Mouse (Mus musculus) kidney, postnatal 0 days (tissue): Measurements from ENCODE around the gene Prex1. TPM values are rescaled to one million over a fixed set of nuclear protein-coding genes. Genes with fewer than 3 reads are reported as not detected.
A peak's percentile ranks its signal among the peaks of the same experiment; 100 is the strongest.

ENCODE experiments used
- ATAC-seq: fragments of 200-750 bp; cut with Nextera tagmentation; replicated peaks from 2 replicates; pipeline ENCODE4 v1.8.0; 2017; ENCODE audit warnings: low read depth, moderate number of reproducible peaks, moderate TSS enrichment, moderate library complexity; ENCODE audit not compliant: low FRiP score
- DNase-seq: peaks from one replicate; pipeline ENCODE4 v3.0.0-alpha.2; 2016; ENCODE audit warnings: low spot score
- H3K27ac ChIP-seq: fragments of 300-500 bp; sonication (generic); 2 replicates; pipeline ENCODE4 v1.5.1; 2014; ENCODE audit warnings: mild to moderate bottlenecking
- H3K27me3 ChIP-seq: fragments of 300-500 bp; sonication (generic); 2 replicates; pipeline ENCODE4 v1.6.1; 2014; ENCODE audit warnings: low read length, mixed read lengths; ENCODE audit not compliant: insufficient read depth
- H3K36me3 ChIP-seq: fragments of 300-500 bp; sonication (generic); 2 replicates; pipeline ENCODE4 v1.6.1; 2014; ENCODE audit warnings: low read length, mixed read lengths; ENCODE audit not compliant: insufficient read depth
- H3K4me1 ChIP-seq: fragments of 300-500 bp; sonication (generic); replicated peaks from 2 replicates; pipeline ENCODE4 v1.6.1; 2014; ENCODE audit warnings: antibody characterized with exemption, low read length, mixed read lengths; ENCODE audit not compliant: insufficient read depth
- H3K4me2 ChIP-seq: fragments of 300-500 bp; sonication (generic); 2 replicates; pipeline ENCODE4 v1.6.1; 2014; ENCODE audit warnings: mild to moderate bottlenecking, low read length, moderate library complexity, mixed read lengths
- H3K4me3 ChIP-seq: fragments of 300-500 bp; sonication (generic); replicated peaks from 2 replicates; pipeline ENCODE4 v1.5.1; 2014; ENCODE audit warnings: low read depth, low read length
- H3K9ac ChIP-seq: fragments of 300-500 bp; sonication (generic); 2 replicates; pipeline ENCODE4 v1.6.1; 2014; ENCODE audit warnings: low read depth, low read length
- H3K9me3 ChIP-seq: fragments of 300-500 bp; sonication (generic); replicated peaks from 2 replicates; pipeline ENCODE4 v1.6.1; 2016; ENCODE audit warnings: low read length, inconsistent platforms, mixed read lengths
- CTCF ChIP-seq: IDR thresholded peaks from 2 replicates; pipeline ENCODE4 v1.5.1; 2016; ENCODE audit warnings: antibody characterized with exemption, low read depth, mild to moderate bottlenecking, moderate library complexity
- WGBS: fragments of 180-500 bp; shearing (Covaris S2); extraction: QIAGEN DNeasy Blood & Tissue Kit; methylation state at CpG from one replicate; pipeline ENCODE4 v1.1.7; 2014; 5-methylcytosine and 5-hydroxymethylcytosine counted together
- polyA plus RNA-seq: library from polyadenylated mRNA; unstranded; fragments of >200 nt; fragmentation: Nextera tagmentation; extraction: Ambion mirVana; gene quantifications from 2 replicates; pipeline ENCODE4 v1.2.1, GENCODE M21; 2015

The Prex1 gene
- polyA plus RNA-seq, 1 experiment from 2014 or later: 9.8 TPM

DNA sequence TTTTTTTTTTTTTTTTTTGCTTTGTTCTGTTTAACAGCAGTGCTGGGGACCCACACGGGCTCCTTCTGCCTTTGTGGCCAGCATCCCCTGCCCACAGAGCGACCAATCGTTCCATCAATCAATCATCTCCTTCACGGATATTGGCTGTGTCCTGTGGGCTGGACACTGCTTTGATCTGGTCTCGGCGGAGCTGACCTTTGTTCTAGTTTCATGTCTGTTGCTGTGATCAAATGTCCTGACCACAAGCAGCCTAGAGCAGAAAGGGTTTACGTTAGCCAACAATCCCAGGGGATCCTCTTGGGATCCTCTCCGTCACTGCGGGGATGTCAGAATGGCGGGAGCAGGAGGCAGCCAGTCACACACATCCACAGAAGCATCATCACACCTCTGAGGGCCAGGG, 154.1 kb downstream of the Prex1 start:
- Histone ChIP-seq H3K9me3 (no peaks in the 10 kb centered on the region), H3K4me1 (no peaks in the 10 kb centered on the region), H3K36me3 (no peaks in the 10 kb centered on the region), H3K9ac (no peak overlapping the region), H3K4me2 (no peak overlapping the region), H3K27ac (no peak overlapping the region), H3K27me3 (no peaks in the 10 kb centered on the region; the same call in 1 of the 2 replicates), H3K4me3 (no peak overlapping the region)
- DNase-seq: no peak
- TF ChIP-seq CTCF: no peak
- ATAC-seq: no peak
- 24% methylated on average over 10 of the region's 10 CpGs for whole genome bisulfite sequencing

DNA sequence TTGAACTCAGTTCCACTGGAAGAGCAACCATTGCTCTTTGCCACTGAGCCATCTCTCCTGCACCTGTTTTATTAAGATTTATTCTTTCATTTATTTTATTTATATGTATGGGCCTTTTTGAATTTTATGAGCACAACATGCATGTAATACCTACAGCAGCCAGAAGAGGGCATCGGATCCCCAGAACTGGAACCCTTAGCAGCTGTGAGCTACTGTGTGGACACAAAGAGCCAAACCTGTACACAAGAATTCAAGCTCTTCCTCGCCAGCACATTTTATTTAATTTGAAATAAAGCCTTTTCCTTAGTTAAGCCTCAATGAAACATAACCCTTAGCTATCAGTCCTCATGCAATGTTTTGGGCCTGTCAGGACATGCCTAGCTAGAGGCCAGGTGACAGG, 158.1 kb downstream of the Prex1 start:
- Histone ChIP-seq H3K27ac (no peak overlapping the region), H3K4me2 (no peak overlapping the region), H3K4me1 (0 out of 2 replicates have a peak, but pooled peaks cover 4% of the 10 kb centered on the region), H3K4me3 (no peak overlapping the region), H3K9me3 (no peaks in the 10 kb centered on the region), H3K36me3 (no peaks in the 10 kb centered on the region), H3K9ac (no peak overlapping the region), H3K27me3 (no peaks in the 10 kb centered on the region)
- WGBS: 62% methylated on average over 2 of the region's 2 CpGs
- TF ChIP-seq CTCF: peak; percentile 68
- ATAC-seq: no peak
- DNase-seq: peak; percentile 64

DNA sequence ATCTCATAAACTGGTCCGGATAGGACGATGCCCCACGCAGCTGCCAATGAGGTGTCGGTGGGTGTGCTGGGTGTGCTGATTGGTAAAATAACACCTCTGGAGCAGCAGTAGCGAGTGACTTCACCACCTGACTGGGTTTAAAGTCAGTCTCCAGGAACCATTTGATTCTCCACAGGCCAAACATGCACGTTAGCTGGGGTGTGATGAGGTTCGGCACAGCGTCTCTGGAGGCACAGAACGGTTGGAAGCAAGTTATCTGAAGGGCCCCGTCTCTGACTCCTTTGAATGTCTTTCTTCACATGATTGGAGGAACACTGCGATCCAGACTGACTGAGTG, 159.5 kb downstream of the Prex1 start:
- no peak for TF ChIP-seq CTCF
- ATAC-seq (no peak), DNase-seq (no peak)
- Histone ChIP-seq H3K36me3 (no peaks in the 10 kb centered on the region), H3K4me1 (0 out of 2 replicates have a peak, but pooled peaks cover 7% of the 10 kb centered on the region), H3K27ac (no peak overlapping the region), H3K9me3 (no peaks in the 10 kb centered on the region), H3K27me3 (no peaks in the 10 kb centered on the region), H3K9ac (no peak overlapping the region), H3K4me2 (no peak overlapping the region), H3K4me3 (no peak overlapping the region)
- 86% methylated on average over 11 of the region's 11 CpGs for WGBS

DNA sequence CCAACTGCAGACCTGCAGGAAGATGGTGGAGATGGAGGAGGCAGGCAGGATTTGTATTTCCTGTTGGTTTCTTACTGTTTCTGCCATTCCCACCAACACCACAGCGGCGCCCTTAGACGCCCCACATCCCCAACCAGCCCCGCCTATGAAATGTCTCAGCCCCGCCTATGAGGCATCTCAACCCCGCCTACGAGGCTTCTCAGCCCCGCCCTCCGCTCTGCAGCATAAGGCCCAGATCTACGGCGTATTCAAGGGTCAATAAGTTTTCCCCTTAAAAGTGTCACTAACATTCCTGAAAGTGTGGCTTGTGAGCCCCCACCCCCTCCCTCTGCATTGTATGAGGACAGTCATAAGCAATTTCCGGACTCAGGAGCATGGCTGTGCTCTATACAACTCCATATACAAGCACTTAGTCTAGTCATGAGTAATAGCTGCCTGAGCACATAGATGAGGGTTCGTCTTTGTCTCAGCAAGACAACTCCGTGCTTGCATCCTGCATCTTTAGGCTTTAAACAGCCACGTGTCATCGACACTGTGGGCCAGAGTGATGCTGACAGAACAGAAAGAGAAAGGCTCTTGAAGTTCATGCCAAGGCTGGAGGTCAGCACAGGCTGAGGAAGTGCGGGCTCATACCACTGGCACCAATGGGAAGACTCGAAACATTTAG, 160.0 kb downstream of the Prex1 start:
- peak; percentile 90 for DNase-seq
- WGBS: 25% methylated on average over 18 of the region's 18 CpGs

DNA sequence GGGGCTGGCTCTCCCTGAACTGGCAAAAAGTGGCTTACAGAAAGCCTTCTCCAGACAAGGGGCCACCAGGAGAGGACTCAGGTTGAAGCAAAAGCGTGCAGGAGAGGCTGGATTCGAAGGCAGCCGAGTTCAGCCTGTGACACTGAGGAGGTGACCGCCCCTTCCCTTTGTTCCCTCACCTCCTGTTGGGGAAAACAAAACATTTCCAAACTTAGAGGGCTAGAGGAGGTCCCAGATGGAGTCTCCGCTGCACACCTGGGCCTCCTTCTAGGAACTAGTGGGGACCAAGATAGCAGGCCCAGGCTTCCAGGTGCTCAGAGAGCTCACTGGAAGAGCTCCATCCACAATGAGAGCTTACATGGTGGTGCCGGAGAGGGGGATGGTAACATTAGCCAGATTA, 161.0 kb downstream of the Prex1 start:
- Histone ChIP-seq H3K27me3 (no peaks in the 10 kb centered on the region), H3K9ac (no peak overlapping the region), H3K9me3 (no peaks in the 10 kb centered on the region), H3K36me3 (no peaks in the 10 kb centered on the region), H3K27ac (no peak overlapping the region), H3K4me2 (no peak overlapping the region), H3K4me1 (0 out of 2 replicates have a peak, but pooled peaks cover 8% of the 10 kb centered on the region), H3K4me3 (no peak overlapping the region)
- no peak for TF ChIP-seq CTCF
- 64% methylated on average over 6 of the region's 6 CpGs for WGBS
- DNase-seq: no peak
- ATAC-seq: no peak

More for the DNA sequence above, 160.0 kb downstream of the Prex1 start:
- Histone ChIP-seq H3K9me3 (no peaks in the 10 kb centered on the region), H3K4me1 (0 out of 2 replicates have a peak, but pooled peaks cover 8% of the 10 kb centered on the region), H3K4me2 (0 out of 2 replicates have a peak overlapping the region, but pooled peaks have one; percentile 6), H3K9ac (no peak overlapping the region), H3K27ac (no peak overlapping the region), H3K4me3 (no peak overlapping the region), H3K36me3 (no peaks in the 10 kb centered on the region), H3K27me3 (no peaks in the 10 kb centered on the region)
- no peak for TF ChIP-seq CTCF
- ATAC-seq: peak; percentile 69

DNA sequence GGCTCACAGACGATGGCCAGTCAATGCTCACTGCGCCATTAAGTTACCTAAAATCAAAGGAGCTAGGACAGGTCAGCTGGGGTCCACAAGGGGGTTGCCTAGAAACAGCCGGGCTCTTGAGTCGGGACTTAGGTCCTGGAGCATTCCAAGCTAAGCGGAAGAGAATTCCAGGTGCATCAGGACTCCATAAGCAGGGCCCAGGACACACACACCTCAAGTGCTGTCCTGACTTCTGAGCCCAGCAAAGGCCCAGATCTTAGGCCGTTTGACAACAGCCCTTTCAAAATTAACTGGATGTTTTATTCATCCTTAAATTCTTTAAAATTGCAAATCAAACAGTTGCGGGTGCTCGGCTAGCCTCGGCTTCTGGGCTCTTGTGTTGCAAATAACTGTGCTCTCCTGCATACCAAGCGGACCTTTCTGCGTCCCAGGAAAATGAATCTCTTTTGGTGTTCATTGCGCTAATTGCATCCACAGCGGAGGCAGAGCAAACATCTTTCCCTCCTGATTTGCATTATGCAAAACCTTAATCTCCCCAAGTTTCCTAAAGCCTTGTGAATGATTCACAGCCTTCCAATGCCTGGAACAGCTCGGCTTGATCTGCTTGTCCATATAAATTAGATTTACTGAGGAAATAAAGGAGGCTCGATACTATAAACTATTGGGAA, 161.7 kb downstream of the Prex1 start:
- H3K4me1 ChIP-seq: 0 out of 2 replicates have a peak, but pooled peaks cover 8% of the 10 kb centered on the region
- H3K9ac ChIP-seq: no peak overlapping the region
- no peak overlapping the region for H3K4me3 ChIP-seq
- no peak for DNase-seq
- WGBS: 68% methylated on average over 15 of the region's 15 CpGs
- no peak for TF ChIP-seq CTCF
- H3K36me3 ChIP-seq: no peaks in the 10 kb centered on the region
- no peaks in the 10 kb centered on the region for H3K27me3 ChIP-seq
- H3K4me2 ChIP-seq: no peak overlapping the region
- no peaks in the 10 kb centered on the region for H3K9me3 ChIP-seq
- ATAC-seq: no peak
- H3K27ac ChIP-seq: no peak overlapping the region
